Mouse (Mus musculus): Measurements from ENCODE around the gene Il3. TPM values are rescaled to one million over a fixed set of nuclear protein-coding genes. Genes with fewer than 3 reads are reported as not detected.

Gene Il3
- polyA plus RNA-seq, 1 experiment from 2014 or later, result not detected

- H3K9ac ChIP-seq, result no peak overlapping the region
- no peak overlapping the region for H3K4me3 ChIP-seq
- H3K4me2 ChIP-seq, result no peak overlapping the region
- WGBS (ENCODE audit: insufficient replicate concordance), result 59% methylated on average over 2 of the region's 2 CpGs
- no peaks in the 10 kb centered on the region for H3K4me1 ChIP-seq
- no peaks in the 10 kb centered on the region for H3K36me3 ChIP-seq
- no peak overlapping the region for H3K27ac ChIP-seq
- H3K27me3 ChIP-seq (replicated peaks), result peaks cover 11% of the 10 kb centered on the region; the same call in 1 of the 2 replicates
- no peak for ATAC-seq
- H3K9me3 ChIP-seq (replicated peaks), result no peaks in the 10 kb centered on the region
These were observed 30.1 kb downstream of the Il3 start for GRCm38 (mm10) chr11:54236939-54237338.

GRCm38 (mm10) chr11:54227478-54227877 is 39.6 kb downstream of the Il3 start:
- Histone ChIP-seq H3K9me3 (replicated peaks) (no peaks in the 10 kb centered on the region), H3K9ac (no peak overlapping the region), H3K4me1 (no peaks in the 10 kb centered on the region), H3K4me3 (no peak overlapping the region), H3K36me3 (no peaks in the 10 kb centered on the region), H3K27ac (no peak overlapping the region), H3K27me3 (replicated peaks) (no peaks in the 10 kb centered on the region; the same call in 1 of the 2 replicates), H3K4me2 (no peak overlapping the region)
- 77% methylated on average over 2 of the region's 2 CpGs for WGBS (ENCODE audit: insufficient replicate concordance)
- ATAC-seq, result no peak

GRCm38 (mm10) chr11:54224475-54224986 is 42.5 kb downstream of the Il3 start:
- peaks cover 4% of the 10 kb centered on the region; the same call in 1 of the 2 replicates for H3K27me3 ChIP-seq (replicated peaks)
- H3K4me2 ChIP-seq, result no peak overlapping the region
- H3K9me3 ChIP-seq (replicated peaks), result no peaks in the 10 kb centered on the region
- H3K4me1 ChIP-seq, result no peaks in the 10 kb centered on the region
- ATAC-seq, result no peak
- no peak overlapping the region for H3K4me3 ChIP-seq
- 67% methylated on average over 5 of the region's 5 CpGs for WGBS (ENCODE audit: insufficient replicate concordance)
- no peaks in the 10 kb centered on the region for H3K36me3 ChIP-seq
- H3K27ac ChIP-seq, result no peak overlapping the region
- H3K9ac ChIP-seq, result no peak overlapping the region

- 61% methylated on average over 9 of the region's 9 CpGs for WGBS (ENCODE audit: insufficient replicate concordance)
- H3K36me3 ChIP-seq, result no peaks in the 10 kb centered on the region
- no peak overlapping the region for H3K9ac ChIP-seq
- H3K27ac ChIP-seq, result no peak overlapping the region
- no peak overlapping the region for H3K4me3 ChIP-seq
- no peaks in the 10 kb centered on the region for H3K9me3 ChIP-seq (replicated peaks)
- H3K4me1 ChIP-seq, result no peaks in the 10 kb centered on the region
- peaks cover 7% of the 10 kb centered on the region; the same call in 1 of the 2 replicates for H3K27me3 ChIP-seq (replicated peaks)
- no peak overlapping the region for H3K4me2 ChIP-seq
- no peak for ATAC-seq
These were observed 43.2 kb downstream of the Il3 start for GRCm38 (mm10) chr11:54223637-54224474.

- no peak overlapping the region for H3K27ac ChIP-seq
- H3K36me3 ChIP-seq, result no peaks in the 10 kb centered on the region
- peaks cover 19% of the 10 kb centered on the region; the same call in 1 of the 2 replicates for H3K27me3 ChIP-seq (replicated peaks)
- no peak overlapping the region for H3K9ac ChIP-seq
- H3K4me1 ChIP-seq, result no peaks in the 10 kb centered on the region
- H3K4me2 ChIP-seq, result no peak overlapping the region
- no peak for ATAC-seq
- H3K4me3 ChIP-seq, result no peak overlapping the region
- H3K9me3 ChIP-seq (replicated peaks), result no peaks in the 10 kb centered on the region
- 28% methylated on average over 6 of the region's 6 CpGs for WGBS (ENCODE audit: insufficient replicate concordance)
These were observed 47.0 kb downstream of the Il3 start for GRCm38 (mm10) chr11:54219903-54220740.

GRCm38 (mm10) chr11:54219191-54219590 is 47.9 kb downstream of the Il3 start:
- no peak overlapping the region for H3K9ac ChIP-seq
- no peak for ATAC-seq
- H3K4me1 ChIP-seq, result no peaks in the 10 kb centered on the region; the same call in 1 of the 2 replicates
- H3K36me3 ChIP-seq, result no peaks in the 10 kb centered on the region
- H3K4me3 ChIP-seq, result no peak overlapping the region
- H3K27ac ChIP-seq, result no peak overlapping the region
- peaks cover 23% of the 10 kb centered on the region; the same call in 1 of the 2 replicates for H3K27me3 ChIP-seq (replicated peaks)
- 41% methylated on average over 1 of the region's 1 CpGs for WGBS (ENCODE audit: insufficient replicate concordance)
- no peaks in the 10 kb centered on the region for H3K9me3 ChIP-seq (replicated peaks)
- no peak overlapping the region for H3K4me2 ChIP-seq

- H3K27me3 ChIP-seq (replicated peaks), result peaks cover 29% of the 10 kb centered on the region; the same call in 1 of the 2 replicates
- H3K4me2 ChIP-seq, result no peak overlapping the region
- H3K9me3 ChIP-seq (replicated peaks), result no peaks in the 10 kb centered on the region
- 54% methylated on average over 7 of the region's 7 CpGs for WGBS (ENCODE audit: insufficient replicate concordance)
- H3K4me3 ChIP-seq, result no peak overlapping the region
- no peak overlapping the region for H3K9ac ChIP-seq
- H3K36me3 ChIP-seq, result no peaks in the 10 kb centered on the region
- no peaks in the 10 kb centered on the region; the same call in 1 of the 2 replicates for H3K4me1 ChIP-seq
- ATAC-seq, result no peak
- H3K27ac ChIP-seq, result no peak overlapping the region
These were observed 49.7 kb downstream of the Il3 start for GRCm38 (mm10) chr11:54217384-54217783.

- Histone ChIP-seq H3K4me1 (no peaks in the 10 kb centered on the region; the same call in 1 of the 2 replicates), H3K36me3 (no peaks in the 10 kb centered on the region), H3K27ac (no peak overlapping the region), H3K4me2 (no peak overlapping the region), H3K9ac (no peak overlapping the region), H3K9me3 (replicated peaks) (no peaks in the 10 kb centered on the region), H3K27me3 (replicated peaks) (peaks cover 29% of the 10 kb centered on the region; the same call in 1 of the 2 replicates), H3K4me3 (no peak overlapping the region)
- no peak for ATAC-seq
- WGBS (ENCODE audit: insufficient replicate concordance), result 61% methylated on average over 6 of the region's 6 CpGs
These were observed 51.0 kb downstream of the Il3 start for GRCm38 (mm10) chr11:54216091-54216490.

Other genes starting within 250 kb of the Il3 start
- 39.5 and 42.0 TPM in 2 replicates for gene Slc22a4, start 239.2 kb downstream of the Il3 start, polyA plus RNA-seq (2016; fragmentation: Nextera tagmentation; extraction: Ambion mirVana)
- 4.4 and 4.9 TPM in 2 replicates for gene Pdlim4, start 198.3 kb downstream of the Il3 start, polyA plus RNA-seq (2016; fragmentation: Nextera tagmentation; extraction: Ambion mirVana)
- 9.9 and 10.3 TPM in 2 replicates for gene P4ha2, start 167.2 kb downstream of the Il3 start, polyA plus RNA-seq (2016; fragmentation: Nextera tagmentation; extraction: Ambion mirVana)
- gene Csf2, start 17.6 kb downstream of the Il3 start, polyA plus RNA-seq (2016; fragmentation: Nextera tagmentation; extraction: Ambion mirVana), result not detected in 2 replicates
- 1.3 and 1.7 TPM in 2 replicates for gene Acsl6, start 36.5 kb upstream of the Il3 start, polyA plus RNA-seq (2016; fragmentation: Nextera tagmentation; extraction: Ambion mirVana)
- not detected in 2 replicates for gene Meikin, start 103.4 kb upstream of the Il3 start, polyA plus RNA-seq (2016; fragmentation: Nextera tagmentation; extraction: Ambion mirVana)
- gene Fnip1, start 170.9 kb upstream of the Il3 start, polyA plus RNA-seq (2016; fragmentation: Nextera tagmentation; extraction: Ambion mirVana), result 5.5 and 5.9 TPM in 2 replicates